Mouse (Mus musculus) midbrain, embryonic 11.5 days (tissue): Measurements from ENCODE around the gene Inpp4b. TPM values are rescaled to one million over a fixed set of nuclear protein-coding genes. Genes with fewer than 3 reads are reported as not detected.
A peak's percentile ranks its signal among the peaks of the same experiment; 100 is the strongest.

Experiments
- ATAC-seq: fragments of 200-750 bp; cut with Nextera tagmentation; 2 replicates; pipeline ENCODE4 v1.8.0; 2017; ENCODE audit warnings: moderate TSS enrichment, moderate library complexity; ENCODE audit not compliant: low FRiP score
- DNase-seq: peaks from one replicate; pipeline ENCODE4 v3.0.0; 2015; ENCODE audit warnings: low spot score; ENCODE audit errors: missing footprints
- H3K27ac ChIP-seq: fragments of 300-500 bp; sonication (generic); 2 replicates; pipeline ENCODE4 v1.5.1; 2014; ENCODE audit warnings: low read depth, low read length
- H3K27me3 ChIP-seq: fragments of 300-500 bp; sonication (generic); 2 replicates; pipeline ENCODE4 v1.6.1; 2014; ENCODE audit warnings: mild to moderate bottlenecking, low read length, moderate library complexity, mixed read lengths; ENCODE audit not compliant: control insufficient read depth, insufficient read depth
- H3K36me3 ChIP-seq: fragments of 300-500 bp; sonication (generic); 2 replicates; pipeline ENCODE4 v1.6.1; 2014; ENCODE audit warnings: mild to moderate bottlenecking, low read length, moderate library complexity, mixed read lengths; ENCODE audit not compliant: control insufficient read depth, insufficient read depth
- H3K4me1 ChIP-seq: fragments of 300-500 bp; sonication (generic); 2 replicates; pipeline ENCODE4 v1.6.1; 2014; ENCODE audit warnings: low read length; ENCODE audit not compliant: control insufficient read depth, insufficient read depth
- H3K4me2 ChIP-seq: fragments of 300-500 bp; sonication (generic); 2 replicates; pipeline ENCODE4 v1.6.1; 2014; ENCODE audit warnings: mild to moderate bottlenecking, moderate library complexity
- H3K4me3 ChIP-seq: fragments of 300-500 bp; sonication (generic); 2 replicates; pipeline ENCODE4 v1.5.1; 2014; ENCODE audit warnings: low read depth, low read length
- H3K9ac ChIP-seq: fragments of 300-500 bp; sonication (generic); 2 replicates; pipeline ENCODE4 v1.6.1; 2014; ENCODE audit warnings: low read length
- H3K9me3 ChIP-seq: fragments of 300-500 bp; sonication (generic); 2 replicates; pipeline ENCODE4 v1.6.1; 2016; ENCODE audit warnings: low read length; ENCODE audit not compliant: control insufficient read depth
- WGBS: fragments of 180-500 bp; shearing (Covaris S2); extraction: QIAGEN DNeasy Blood & Tissue Kit; methylation state at CpG from one replicate; pipeline ENCODE4 v1.1.7; 2014; 5-methylcytosine and 5-hydroxymethylcytosine counted together
- polyA plus RNA-seq: library from polyadenylated mRNA; unstranded; fragments of >200 nt; fragmentation: Nextera tagmentation; extraction: Ambion mirVana; gene quantifications from 2 replicates; pipeline ENCODE4 v1.2.1, GENCODE M21; 2014

Inpp4b gene
- polyA plus RNA-seq, 1 experiment from 2014 or later: 3.5 TPM

DNA sequence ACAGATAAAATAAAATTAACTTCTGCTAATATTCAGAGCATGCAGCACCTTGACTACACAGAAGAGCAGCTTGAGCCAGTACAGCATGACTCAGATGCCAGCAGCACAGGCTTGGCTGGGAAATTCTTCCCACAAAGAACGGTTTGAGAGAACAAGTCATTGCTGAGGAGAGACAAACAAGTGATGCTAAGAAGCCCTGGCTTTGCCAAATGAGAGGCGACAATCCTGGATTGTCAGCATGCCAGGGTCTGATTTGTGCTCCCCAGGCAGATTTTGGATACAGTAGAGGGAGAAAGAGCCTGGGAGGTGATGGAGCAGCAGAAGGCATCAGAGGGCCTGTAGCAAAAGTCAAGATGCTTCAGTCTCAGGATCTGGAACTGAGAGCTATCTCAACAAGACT, 18.2 kb downstream of the Inpp4b start:
- WGBS: 87% methylated on average over 2 of the region's 2 CpGs
- no peak overlapping the region for H3K4me2 ChIP-seq
- H3K4me1 ChIP-seq: no peaks in the 10 kb centered on the region
- H3K4me3 ChIP-seq: no peak overlapping the region
- no peaks in the 10 kb centered on the region for H3K36me3 ChIP-seq
- no peak overlapping the region for H3K27ac ChIP-seq
- H3K9ac ChIP-seq: no peak overlapping the region
- no peaks in the 10 kb centered on the region for H3K27me3 ChIP-seq
- DNase-seq (no peak), ATAC-seq (no peak)
- no peaks in the 10 kb centered on the region for H3K9me3 ChIP-seq

DNA sequence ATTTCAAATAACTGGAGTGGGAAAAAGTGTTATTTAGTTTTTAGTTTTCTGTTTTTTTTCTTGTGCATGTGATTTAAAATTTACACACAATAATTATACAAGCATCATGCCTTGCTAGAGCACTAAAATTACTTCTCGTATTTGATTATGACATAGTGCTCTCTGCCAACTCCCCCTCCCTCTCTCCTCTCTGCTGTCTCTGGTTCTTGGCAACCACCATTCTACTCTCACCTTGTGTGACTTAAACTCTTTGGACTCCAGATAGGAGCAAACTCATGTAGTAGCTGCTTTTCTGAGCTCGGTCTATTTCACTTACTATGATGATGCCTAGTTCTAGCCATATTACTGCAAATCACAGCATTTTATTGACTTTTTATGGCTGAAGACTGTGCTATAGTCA, 18.8 kb downstream of the Inpp4b start:
- no peak for ATAC-seq
- no peaks in the 10 kb centered on the region for H3K9me3 ChIP-seq
- 92% methylated on average over 2 of the region's 2 CpGs for WGBS

DNA sequence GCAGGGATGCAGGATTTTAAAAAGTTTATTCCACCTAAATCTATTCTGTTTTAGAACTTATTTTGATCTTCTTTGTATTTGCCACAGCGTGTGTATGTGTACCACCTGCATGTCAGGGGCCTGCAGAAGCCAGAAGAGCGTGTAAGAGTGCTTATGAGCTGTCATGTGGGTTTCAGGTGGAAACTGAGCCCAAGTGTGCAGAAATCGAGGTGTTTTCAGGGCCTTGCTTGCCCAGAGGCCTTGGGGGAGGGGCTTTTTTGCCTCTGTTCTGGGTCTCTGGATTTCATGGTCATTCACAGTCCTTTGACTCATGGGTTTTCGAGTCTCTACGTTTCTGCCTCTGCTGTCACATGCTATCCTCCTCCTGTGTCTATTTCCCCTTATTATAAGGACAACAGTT, 28.3 kb downstream of the Inpp4b start:
- H3K4me1 ChIP-seq: no peaks in the 10 kb centered on the region
- WGBS: 72% methylated on average over 5 of the region's 5 CpGs
- no peak for DNase-seq
- no peaks in the 10 kb centered on the region for H3K27me3 ChIP-seq
- no peak overlapping the region for H3K9ac ChIP-seq
- H3K9me3 ChIP-seq: no peaks in the 10 kb centered on the region
- no peak overlapping the region for H3K27ac ChIP-seq
- no peak overlapping the region for H3K4me2 ChIP-seq
- no peak for ATAC-seq
- no peak overlapping the region for H3K4me3 ChIP-seq
- H3K36me3 ChIP-seq: no peaks in the 10 kb centered on the region

More for the DNA sequence above, 18.8 kb downstream of the Inpp4b start:
- no peak overlapping the region for H3K4me3 ChIP-seq
- no peak overlapping the region for H3K4me2 ChIP-seq
- no peaks in the 10 kb centered on the region for H3K27me3 ChIP-seq
- H3K36me3 ChIP-seq: no peaks in the 10 kb centered on the region
- no peak overlapping the region for H3K27ac ChIP-seq
- H3K4me1 ChIP-seq: no peaks in the 10 kb centered on the region
- H3K9ac ChIP-seq: no peak overlapping the region
- DNase-seq: no peak

DNA sequence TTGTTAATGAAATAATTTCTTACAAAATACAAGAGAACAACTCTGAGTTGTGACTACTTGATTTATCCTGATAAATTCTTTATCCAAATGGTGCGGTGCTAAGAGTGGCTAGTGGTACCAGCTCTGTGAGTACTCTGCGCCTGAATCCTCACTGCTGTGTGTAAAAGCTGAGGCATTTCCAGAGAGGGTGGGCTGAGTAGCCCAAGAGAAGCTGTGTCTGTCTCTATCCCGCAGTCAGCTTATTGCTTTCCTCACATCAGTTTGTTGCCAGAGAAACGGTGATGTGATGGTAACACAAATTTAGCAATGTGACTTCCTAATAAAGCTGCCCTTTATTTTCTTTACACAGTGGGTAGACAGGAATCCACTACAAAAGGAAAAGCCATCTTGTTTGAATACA, 29.5 kb downstream of the Inpp4b start:
- no peaks in the 10 kb centered on the region for H3K9me3 ChIP-seq
- H3K36me3 ChIP-seq: no peaks in the 10 kb centered on the region
- no peak overlapping the region for H3K4me2 ChIP-seq
- H3K9ac ChIP-seq: no peak overlapping the region
- peak; percentile 65; the same call in 1 of the 2 replicates for ATAC-seq
- no peaks in the 10 kb centered on the region for H3K27me3 ChIP-seq
- no peak overlapping the region for H3K4me3 ChIP-seq
- H3K4me1 ChIP-seq: no peaks in the 10 kb centered on the region
- DNase-seq: no peak
- no peak overlapping the region for H3K27ac ChIP-seq
- 66% methylated on average over 4 of the region's 4 CpGs for WGBS

DNA sequence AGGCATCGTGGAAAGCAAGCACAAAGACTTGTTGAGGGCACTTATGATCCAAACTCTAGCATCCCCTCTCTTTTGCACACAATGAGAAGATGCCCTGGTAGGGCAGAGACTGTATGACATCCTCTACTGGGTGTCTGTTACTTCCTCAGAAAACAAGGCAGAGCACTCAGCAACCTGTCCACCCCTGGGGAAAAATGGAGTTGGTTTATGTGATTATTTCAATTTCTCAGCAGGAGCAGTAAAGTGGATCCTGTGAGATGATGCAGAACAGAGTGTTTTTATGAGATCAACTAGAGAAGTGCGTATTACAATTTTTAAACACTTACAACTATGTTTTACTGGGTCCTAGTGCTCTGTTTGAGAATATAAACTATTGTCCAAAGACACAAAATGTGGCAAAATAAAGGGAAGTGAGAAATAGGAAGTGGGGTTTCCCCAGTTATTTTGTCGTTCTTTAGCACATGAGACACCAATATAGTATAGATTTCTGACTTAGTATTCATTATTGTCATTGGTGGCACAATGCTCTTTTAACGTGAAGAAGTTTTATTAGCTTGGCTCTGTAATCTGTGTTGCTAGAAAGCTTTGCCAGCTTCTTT, 32.6 kb downstream of the Inpp4b start:
- Histone ChIP-seq H3K27me3 (no peaks in the 10 kb centered on the region), H3K4me2 (no peak overlapping the region), H3K9me3 (no peaks in the 10 kb centered on the region), H3K4me1 (no peaks in the 10 kb centered on the region), H3K27ac (no peak overlapping the region), H3K36me3 (no peaks in the 10 kb centered on the region), H3K4me3 (no peak overlapping the region), H3K9ac (no peak overlapping the region)
- DNase-seq: no peak
- no peak for ATAC-seq
- WGBS: 90% methylated on average over 4 of the region's 4 CpGs

DNA sequence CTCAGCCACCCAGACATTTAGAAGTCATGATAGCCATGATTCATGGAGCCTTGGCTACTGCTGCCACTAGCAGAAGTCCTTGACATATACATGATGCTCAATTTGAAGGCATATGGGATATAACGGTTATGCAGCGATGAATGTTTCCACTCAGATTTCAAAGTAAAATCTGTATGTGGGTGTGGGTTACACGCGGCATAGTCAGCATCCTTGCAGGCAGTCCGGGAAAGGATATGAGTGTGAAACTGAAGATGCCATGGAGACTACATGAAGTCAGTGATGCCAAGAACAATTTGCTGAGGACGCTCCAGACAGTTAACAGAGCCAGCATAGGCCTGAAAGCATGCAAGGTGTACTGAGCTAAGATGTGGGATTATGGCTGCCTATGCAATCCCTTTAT, 46.6 kb downstream of the Inpp4b start:
- Histone ChIP-seq H3K4me1 (no peaks in the 10 kb centered on the region), H3K4me3 (no peak overlapping the region), H3K9ac (no peak overlapping the region), H3K4me2 (no peak overlapping the region), H3K9me3 (no peaks in the 10 kb centered on the region), H3K36me3 (no peaks in the 10 kb centered on the region), H3K27me3 (no peaks in the 10 kb centered on the region), H3K27ac (no peak overlapping the region)
- ATAC-seq (no peak), DNase-seq (no peak)
- whole genome bisulfite sequencing: 91% methylated on average over 6 of the region's 6 CpGs

DNA sequence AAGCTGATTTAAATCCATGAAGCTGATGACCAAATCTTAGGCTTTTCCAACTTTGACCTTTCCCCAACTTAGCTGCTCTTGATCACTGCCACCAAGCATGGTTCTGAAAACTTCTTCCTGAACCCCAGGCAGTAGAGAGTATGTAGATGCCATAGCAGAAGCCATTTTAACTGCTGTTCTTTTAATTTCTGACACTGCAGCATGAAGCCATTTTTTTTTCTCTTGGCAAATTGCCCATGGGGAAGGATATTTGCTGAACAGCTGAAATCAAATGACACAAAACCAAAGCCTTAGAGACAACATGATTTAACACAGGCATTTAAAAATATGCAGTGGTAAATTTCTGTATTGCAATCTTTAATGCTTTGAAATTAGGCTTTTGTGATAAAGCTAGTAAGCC, 56.7 kb downstream of the Inpp4b start:
- Histone ChIP-seq H3K4me3 (no peak overlapping the region), H3K36me3 (no peaks in the 10 kb centered on the region), H3K4me2 (no peak overlapping the region), H3K9me3 (no peaks in the 10 kb centered on the region), H3K27me3 (no peaks in the 10 kb centered on the region), H3K9ac (no peak overlapping the region), H3K27ac (no peak overlapping the region), H3K4me1 (no peaks in the 10 kb centered on the region)
- ATAC-seq: no peak
- no peak for DNase-seq

DNA sequence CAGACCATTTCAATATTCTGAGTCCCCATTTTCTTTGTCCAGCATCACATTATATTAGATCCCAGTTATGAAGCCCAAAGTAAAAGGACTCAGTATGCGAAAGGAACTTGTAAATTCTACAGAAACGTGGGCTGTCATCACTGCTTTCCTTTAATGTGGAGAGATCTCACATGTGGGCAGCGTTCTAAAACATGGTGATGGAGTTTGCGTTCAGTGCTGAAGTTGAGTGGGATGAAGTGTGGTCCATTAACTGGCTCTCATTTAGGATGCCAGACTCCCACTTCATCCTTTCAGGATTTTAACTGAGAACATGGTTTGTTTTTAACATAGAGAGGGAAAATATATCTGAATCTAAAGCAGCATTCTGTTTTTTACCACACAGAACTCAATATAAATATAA, 57.1 kb downstream of the Inpp4b start:
- ATAC-seq (no peak), DNase-seq (no peak)
- H3K4me3 ChIP-seq: no peak overlapping the region
- no peaks in the 10 kb centered on the region for H3K4me1 ChIP-seq
- H3K36me3 ChIP-seq: no peaks in the 10 kb centered on the region
- H3K9ac ChIP-seq: no peak overlapping the region
- H3K27me3 ChIP-seq: no peaks in the 10 kb centered on the region
- no peak overlapping the region for H3K4me2 ChIP-seq
- 82% methylated on average over 4 of the region's 4 CpGs for WGBS
- no peak overlapping the region for H3K27ac ChIP-seq
- no peaks in the 10 kb centered on the region for H3K9me3 ChIP-seq

DNA sequence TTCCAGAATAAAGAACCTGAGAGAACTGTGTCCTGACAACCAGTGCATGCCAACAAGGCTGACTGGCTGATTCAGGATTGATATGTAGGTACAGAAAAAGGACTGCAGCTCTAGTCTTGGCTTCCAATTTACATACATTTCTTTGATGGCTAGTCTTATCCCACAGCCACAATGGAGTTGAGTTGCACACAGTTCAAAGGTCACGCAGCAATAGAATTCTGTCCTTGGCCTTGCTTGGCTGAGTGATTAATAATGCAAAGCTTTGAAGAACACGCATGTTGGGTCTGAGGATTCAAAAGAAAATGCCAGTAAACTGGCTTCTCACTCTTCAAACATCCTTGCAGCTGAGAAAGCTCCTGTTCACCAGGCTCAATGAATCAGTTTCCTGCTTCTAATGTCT, 70.4 kb downstream of the Inpp4b start:
- Histone ChIP-seq H3K4me1 (peaks cover 7% of the 10 kb centered on the region), H3K27ac (no peak overlapping the region), H3K27me3 (no peaks in the 10 kb centered on the region), H3K9ac (no peak overlapping the region), H3K4me3 (no peak overlapping the region), H3K36me3 (no peaks in the 10 kb centered on the region), H3K4me2 (no peak overlapping the region), H3K9me3 (no peaks in the 10 kb centered on the region)
- peak; percentile 92 for ATAC-seq
- 36% methylated on average over 2 of the region's 2 CpGs for WGBS
- DNase-seq: peak; percentile 90

DNA sequence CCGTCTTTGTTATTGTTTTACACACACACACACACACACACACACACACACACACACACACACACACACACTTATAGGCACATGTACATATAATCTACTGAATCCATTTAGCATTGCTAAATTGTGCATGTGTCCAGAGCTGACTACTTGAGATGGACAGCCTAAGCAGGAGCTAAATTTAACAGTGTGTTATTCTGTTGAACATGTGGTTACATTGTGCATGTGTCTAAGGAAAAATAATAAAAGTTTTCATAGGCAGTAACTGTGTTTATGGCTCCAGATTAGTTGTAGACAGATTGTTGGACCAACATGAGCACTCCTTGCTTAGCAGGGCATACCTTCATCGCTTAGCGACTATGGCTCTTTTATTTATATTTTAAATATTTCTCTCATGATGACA, 101.6 kb downstream of the Inpp4b start:
- no peak for ATAC-seq
- 93% methylated on average over 3 of the region's 3 CpGs for WGBS
- no peak overlapping the region for H3K4me2 ChIP-seq

More for the DNA sequence above, 101.6 kb downstream of the Inpp4b start:
- H3K4me1 ChIP-seq: no peaks in the 10 kb centered on the region
- no peaks in the 10 kb centered on the region for H3K9me3 ChIP-seq
- no peak overlapping the region for H3K9ac ChIP-seq
- no peak overlapping the region for H3K4me3 ChIP-seq
- DNase-seq: peak; percentile 73
- H3K36me3 ChIP-seq: no peaks in the 10 kb centered on the region
- H3K27me3 ChIP-seq: no peaks in the 10 kb centered on the region
- no peak overlapping the region for H3K27ac ChIP-seq
